Mouse (Mus musculus) lung, embryonic 15.5 days (tissue): ENCODE measurements around the gene Cdc42bpa. TPM values are rescaled to one million over a fixed set of nuclear protein-coding genes. Genes with fewer than 3 reads are reported as not detected.

Experiments
- ATAC-seq: fragments of 200-750 bp; cut with Nextera tagmentation; 2 replicates; pipeline ENCODE4 v1.8.0; 2017; ENCODE audit warnings: moderate number of reproducible peaks, borderline replicate concordance; ENCODE audit not compliant: low FRiP score, low TSS enrichment; ENCODE audit errors: extremely low read depth
- H3K27ac ChIP-seq: fragments of 300-500 bp; sonication (generic); 2 replicates; pipeline ENCODE4 v1.5.1; 2015; ENCODE audit warnings: moderate library complexity, mild to moderate bottlenecking, inconsistent platforms
- H3K27me3 ChIP-seq: fragments of 300-500 bp; sonication (generic); 2 replicates; pipeline ENCODE4 v1.6.1; 2015; ENCODE audit warnings: inconsistent platforms
- H3K36me3 ChIP-seq: fragments of 300-500 bp; sonication (generic); 2 replicates; pipeline ENCODE4 v1.6.1; 2015; ENCODE audit warnings: inconsistent platforms
- H3K4me1 ChIP-seq: fragments of 300-500 bp; sonication (generic); 2 replicates; pipeline ENCODE4 v1.6.1; 2015; ENCODE audit warnings: inconsistent platforms
- H3K4me2 ChIP-seq: fragments of 300-500 bp; sonication (generic); 2 replicates; pipeline ENCODE4 v1.6.1; 2015; ENCODE audit warnings: inconsistent platforms, mild to moderate bottlenecking, moderate library complexity
- H3K4me3 ChIP-seq: fragments of 300-500 bp; sonication (generic); 2 replicates; pipeline ENCODE4 v1.5.1; 2015; ENCODE audit warnings: mild to moderate bottlenecking, inconsistent platforms
- H3K9ac ChIP-seq: fragments of 300-500 bp; sonication (generic); 2 replicates; pipeline ENCODE4 v1.6.1; 2015; ENCODE audit warnings: inconsistent platforms
- H3K9me3 ChIP-seq: fragments of 300-500 bp; sonication (generic); 2 replicates; pipeline ENCODE4 v1.6.1; 2016; ENCODE audit warnings: inconsistent platforms
- WGBS: fragments of 180-500 bp; shearing (Covaris S2); methylation state at CpG from one replicate; pipeline ENCODE4 v1.1.7; 2015; 5-methylcytosine and 5-hydroxymethylcytosine counted together
- polyA plus RNA-seq: library from polyadenylated mRNA; unstranded; fragments of >200 nt; fragmentation: Nextera tagmentation; extraction: Ambion mirVana; gene quantifications from 2 replicates; pipeline ENCODE4 v1.2.1, GENCODE M21; 2015

The Cdc42bpa gene
- polyA plus RNA-seq, 1 experiment from 2014 or later, result 12.6 TPM

DNA sequence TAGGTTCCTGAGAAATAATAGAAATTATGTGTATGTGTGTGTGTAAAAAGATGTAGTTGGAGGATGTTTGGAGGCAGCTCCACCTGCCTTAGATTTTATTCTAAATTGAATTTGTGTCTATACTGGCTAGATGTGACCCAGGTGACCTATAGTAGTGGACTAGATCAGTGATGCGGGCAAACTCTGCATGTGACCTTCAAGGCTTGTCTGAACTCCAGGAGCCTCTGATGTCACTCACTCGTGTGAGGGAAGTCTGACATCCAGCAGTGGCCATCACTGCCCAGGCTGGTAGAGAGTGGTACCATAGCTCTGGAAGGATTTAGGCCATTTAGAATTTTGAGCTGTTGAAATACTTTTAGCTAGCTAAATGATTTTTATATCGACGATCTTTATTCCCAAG lies 1.5 kb downstream of the Cdc42bpa start:
- WGBS, result 42% methylated on average over 4 of the region's 4 CpGs
- Histone ChIP-seq H3K4me1 (peaks cover 20% of the 10 kb centered on the region), H3K4me2 (peak overlapping the region; percentile 84), H3K4me3 (peak overlapping the region; percentile 81), H3K9ac (peak overlapping the region; percentile 41; the same call in 1 of the 2 replicates), H3K9me3 (no peaks in the 10 kb centered on the region), H3K36me3 (no peaks in the 10 kb centered on the region), H3K27me3 (no peaks in the 10 kb centered on the region), H3K27ac (no peak overlapping the region)
- ATAC-seq, result no peak

GRCm38 (mm10) chr1:179969776-179970428 lies 9.6 kb downstream of the Cdc42bpa start:
- Histone ChIP-seq H3K4me1 (peaks cover 6% of the 10 kb centered on the region; the same call in 1 of the 2 replicates), H3K4me2 (no peak overlapping the region), H3K27me3 (no peaks in the 10 kb centered on the region), H3K27ac (no peak overlapping the region), H3K9me3 (no peaks in the 10 kb centered on the region), H3K4me3 (no peak overlapping the region), H3K36me3 (no peaks in the 10 kb centered on the region), H3K9ac (no peak overlapping the region)
- WGBS, result 63% methylated on average over 5 of the region's 5 CpGs
- no peak for ATAC-seq

- Histone ChIP-seq H3K9me3 (no peaks in the 10 kb centered on the region), H3K9ac (no peak overlapping the region), H3K4me2 (no peak overlapping the region), H3K27ac (no peak overlapping the region), H3K27me3 (no peaks in the 10 kb centered on the region), H3K36me3 (no peaks in the 10 kb centered on the region), H3K4me1 (peaks cover 6% of the 10 kb centered on the region; the same call in 1 of the 2 replicates), H3K4me3 (no peak overlapping the region)
- ATAC-seq, result no peak
- 77% methylated on average over 6 of the region's 6 CpGs for WGBS
Observed at GRCm38 (mm10) chr1:179975021-179975420, 14.7 kb downstream of the Cdc42bpa start.

GRCm38 (mm10) chr1:179975645-179976275 lies 15.5 kb downstream of the Cdc42bpa start:
- H3K4me2 ChIP-seq, result no peak overlapping the region
- 54% methylated on average over 5 of the region's 5 CpGs for WGBS
- no peaks in the 10 kb centered on the region for H3K27me3 ChIP-seq
- H3K4me3 ChIP-seq, result no peak overlapping the region
- H3K9ac ChIP-seq, result no peak overlapping the region
- peaks cover 6% of the 10 kb centered on the region; the same call in 1 of the 2 replicates for H3K4me1 ChIP-seq
- H3K9me3 ChIP-seq, result no peaks in the 10 kb centered on the region
- no peaks in the 10 kb centered on the region for H3K36me3 ChIP-seq
- H3K27ac ChIP-seq, result no peak overlapping the region
- ATAC-seq, result no peak

- Histone ChIP-seq H3K36me3 (no peaks in the 10 kb centered on the region), H3K4me2 (no peak overlapping the region), H3K4me1 (peaks cover 6% of the 10 kb centered on the region; the same call in 1 of the 2 replicates), H3K9ac (no peak overlapping the region), H3K27ac (no peak overlapping the region), H3K27me3 (no peaks in the 10 kb centered on the region), H3K4me3 (no peak overlapping the region), H3K9me3 (peaks cover 6% of the 10 kb centered on the region; the same call in 1 of the 2 replicates)
- WGBS, result 72% methylated on average over 6 of the region's 6 CpGs
- ATAC-seq, result no peak
Observed at GRCm38 (mm10) chr1:179977437-179977836, 17.2 kb downstream of the Cdc42bpa start.

DNA sequence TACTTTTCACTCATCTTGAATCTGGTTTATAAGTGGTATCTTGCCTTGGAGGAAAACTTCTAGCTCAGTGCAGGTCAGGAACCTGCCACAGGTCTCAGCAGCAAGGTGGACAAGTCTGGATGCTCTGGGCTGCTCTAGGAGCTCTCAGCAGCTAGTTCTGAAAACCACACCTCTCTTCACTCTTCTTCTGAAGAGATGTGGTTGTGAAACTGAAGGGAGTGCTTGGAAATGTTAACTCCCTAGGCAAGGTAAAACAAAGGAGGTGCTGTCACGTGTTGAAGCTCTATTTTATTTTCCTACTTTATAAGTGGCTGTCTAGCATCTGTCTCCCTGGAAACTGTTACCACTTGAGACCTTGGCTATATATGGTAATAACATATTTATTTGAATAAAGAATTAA lies 18.5 kb downstream of the Cdc42bpa start:
- Histone ChIP-seq H3K4me2 (no peak overlapping the region), H3K9me3 (peaks cover 6% of the 10 kb centered on the region; the same call in 1 of the 2 replicates), H3K36me3 (no peaks in the 10 kb centered on the region), H3K27ac (no peak overlapping the region), H3K4me3 (no peak overlapping the region), H3K4me1 (no peaks in the 10 kb centered on the region; the same call in 1 of the 2 replicates), H3K9ac (no peak overlapping the region), H3K27me3 (no peaks in the 10 kb centered on the region)
- WGBS, result 46% methylated on average over 1 of the region's 1 CpGs
- no peak for ATAC-seq

DNA sequence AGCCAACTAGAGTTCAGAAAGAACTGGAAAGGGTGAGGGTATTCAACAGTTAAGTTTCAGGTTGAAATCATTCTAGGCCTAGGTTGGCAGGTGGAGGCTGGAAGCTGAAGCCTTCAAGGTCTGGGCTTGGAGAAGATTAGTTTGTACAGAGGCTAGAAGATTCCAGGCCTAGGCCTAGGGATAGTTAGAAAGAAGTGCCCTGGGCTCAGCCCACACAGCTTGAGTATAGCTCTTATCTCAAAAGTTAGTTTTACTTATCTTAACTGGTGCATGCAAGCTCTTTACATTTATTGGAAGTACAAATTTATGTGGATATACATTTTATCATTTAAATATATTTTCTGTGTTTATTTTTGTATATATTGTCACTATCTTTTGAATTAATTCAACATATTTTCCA lies 21.4 kb downstream of the Cdc42bpa start:
- Histone ChIP-seq H3K9me3 (peaks cover 6% of the 10 kb centered on the region; the same call in 1 of the 2 replicates), H3K9ac (no peak overlapping the region), H3K36me3 (no peaks in the 10 kb centered on the region), H3K27ac (no peak overlapping the region), H3K4me3 (no peak overlapping the region), H3K4me1 (no peaks in the 10 kb centered on the region; the same call in 1 of the 2 replicates), H3K4me2 (no peak overlapping the region), H3K27me3 (no peaks in the 10 kb centered on the region)
- no peak for ATAC-seq

DNA sequence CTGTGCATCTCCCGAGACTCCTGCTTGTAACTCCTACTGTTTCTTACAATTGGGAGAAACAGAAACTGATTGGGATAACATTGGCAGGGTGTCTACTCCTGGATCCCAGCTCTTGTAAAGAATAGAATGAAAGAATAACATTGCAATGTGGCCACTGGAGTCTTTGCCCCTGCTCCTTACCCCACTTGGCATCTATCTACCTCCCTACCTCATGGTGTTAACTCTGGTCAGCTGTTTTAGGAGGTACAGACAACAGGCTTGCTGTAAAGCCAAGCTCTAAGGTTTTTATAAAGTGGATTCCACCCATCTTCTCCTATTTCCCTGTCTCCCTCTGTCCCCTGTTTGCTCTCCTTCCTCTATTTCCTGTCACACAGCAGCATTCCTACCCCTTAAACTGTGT lies 21.9 kb downstream of the Cdc42bpa start:
- Histone ChIP-seq H3K36me3 (no peaks in the 10 kb centered on the region), H3K9me3 (peaks cover 6% of the 10 kb centered on the region; the same call in 1 of the 2 replicates), H3K9ac (no peak overlapping the region), H3K4me2 (no peak overlapping the region), H3K4me1 (no peaks in the 10 kb centered on the region; the same call in 1 of the 2 replicates), H3K4me3 (no peak overlapping the region), H3K27me3 (no peaks in the 10 kb centered on the region), H3K27ac (no peak overlapping the region)
- 73% methylated on average over 1 of the region's 1 CpGs for WGBS
- ATAC-seq, result no peak

GRCm38 (mm10) chr1:179982933-179983332 lies 22.7 kb downstream of the Cdc42bpa start:
- Histone ChIP-seq H3K36me3 (no peaks in the 10 kb centered on the region), H3K4me2 (no peak overlapping the region), H3K27me3 (no peaks in the 10 kb centered on the region), H3K9me3 (peaks cover 6% of the 10 kb centered on the region; the same call in 1 of the 2 replicates), H3K27ac (no peak overlapping the region), H3K4me3 (no peak overlapping the region), H3K4me1 (no peaks in the 10 kb centered on the region; the same call in 1 of the 2 replicates), H3K9ac (no peak overlapping the region)
- ATAC-seq, result no peak
- WGBS, result 61% methylated on average over 1 of the region's 1 CpGs

- Histone ChIP-seq H3K4me3 (no peak overlapping the region), H3K9ac (no peak overlapping the region), H3K4me1 (no peaks in the 10 kb centered on the region), H3K27ac (no peak overlapping the region), H3K36me3 (no peaks in the 10 kb centered on the region), H3K4me2 (no peak overlapping the region), H3K27me3 (no peaks in the 10 kb centered on the region), H3K9me3 (peaks cover 6% of the 10 kb centered on the region; the same call in 1 of the 2 replicates)
- 71% methylated on average over 1 of the region's 1 CpGs for WGBS
- no peak for ATAC-seq
Observed at GRCm38 (mm10) chr1:179984171-179984570, 23.9 kb downstream of the Cdc42bpa start.

DNA sequence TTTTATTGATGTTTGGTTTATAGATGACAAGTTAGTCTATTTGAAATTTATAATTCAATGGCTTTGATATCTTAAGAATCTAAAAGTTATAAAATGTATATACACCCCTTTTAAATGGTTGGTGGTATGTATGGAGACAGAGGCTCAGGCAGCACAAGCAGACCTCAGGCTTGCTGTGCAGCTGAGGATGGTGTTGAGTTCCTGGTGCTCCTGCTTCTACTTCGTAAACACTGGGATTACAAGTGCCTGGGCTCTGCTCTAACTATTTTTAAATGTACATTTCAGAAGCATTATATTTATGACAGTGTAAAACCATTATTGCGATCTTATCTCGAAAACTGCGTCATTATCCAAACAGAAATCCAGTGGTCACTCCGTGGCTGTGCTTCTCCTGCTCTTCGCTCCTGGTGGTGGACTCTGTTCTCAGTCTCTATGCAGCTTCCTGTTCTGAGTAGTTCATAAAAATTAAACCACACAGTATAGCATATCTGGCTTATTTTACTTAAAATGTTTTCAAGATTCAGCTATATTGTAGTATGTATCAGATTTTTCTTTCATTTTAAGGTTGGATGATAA lies 31.5 kb downstream of the Cdc42bpa start:
- WGBS, result 42% methylated on average over 6 of the region's 6 CpGs
- Histone ChIP-seq H3K9ac (no peak overlapping the region), H3K27me3 (no peaks in the 10 kb centered on the region), H3K4me3 (no peak overlapping the region), H3K4me2 (no peak overlapping the region), H3K27ac (no peak overlapping the region), H3K9me3 (no peaks in the 10 kb centered on the region), H3K4me1 (peaks cover 3% of the 10 kb centered on the region; the same call in 1 of the 2 replicates), H3K36me3 (no peaks in the 10 kb centered on the region)
- no peak for ATAC-seq

DNA sequence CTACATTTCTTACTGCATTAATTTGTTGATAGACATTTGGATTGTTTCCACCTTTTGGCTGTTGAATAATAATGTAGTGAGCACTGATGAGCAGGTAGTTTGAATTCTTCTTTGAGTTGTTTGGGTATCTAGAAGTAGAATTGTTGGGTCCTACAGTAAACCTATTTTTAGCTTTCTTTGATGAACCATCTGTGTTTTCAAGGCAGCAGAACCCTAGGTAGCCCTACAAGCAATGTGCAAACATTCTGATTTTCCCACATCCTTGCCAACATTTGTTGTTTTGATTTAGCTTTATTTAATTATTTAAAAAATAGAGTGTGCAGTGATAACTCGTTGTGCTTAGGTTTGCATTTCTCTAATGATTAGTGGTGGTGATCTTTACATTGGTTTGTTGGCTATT lies 32.0 kb downstream of the Cdc42bpa start:
- no peaks in the 10 kb centered on the region for H3K27me3 ChIP-seq
- peaks cover 3% of the 10 kb centered on the region; the same call in 1 of the 2 replicates for H3K4me1 ChIP-seq
- no peak overlapping the region for H3K4me2 ChIP-seq
- H3K27ac ChIP-seq, result no peak overlapping the region
- no peaks in the 10 kb centered on the region for H3K9me3 ChIP-seq
- H3K36me3 ChIP-seq, result no peaks in the 10 kb centered on the region
- no peak for ATAC-seq
- WGBS, result 55% methylated on average over 1 of the region's 1 CpGs
- no peak overlapping the region for H3K4me3 ChIP-seq
- no peak overlapping the region for H3K9ac ChIP-seq
